Mouse (Mus musculus) liver, embryonic 13.5 days (tissue): Measurements from ENCODE around the gene Grm4. TPM values are rescaled to one million over a fixed set of nuclear protein-coding genes. Genes with fewer than 3 reads are reported as not detected.

Source experiments
- ATAC-seq: fragments of 200-750 bp; cut with Nextera tagmentation; 2 replicates; pipeline ENCODE4 v1.8.0; 2017; ENCODE audit warnings: low read depth, mild to moderate bottlenecking, moderate number of reproducible peaks, moderate library complexity
- DNase-seq: peaks from one replicate; pipeline ENCODE4 v3.0.0; 2022
- H3K27ac ChIP-seq: fragments of 300-500 bp; sonication (generic); 2 replicates; pipeline ENCODE4 v1.5.1; 2015; ENCODE audit warnings: moderate library complexity, mild to moderate bottlenecking, inconsistent platforms
- H3K27me3 ChIP-seq: fragments of 300-500 bp; sonication (generic); 2 replicates; pipeline ENCODE4 v1.6.1; 2015; ENCODE audit warnings: mild to moderate bottlenecking, inconsistent platforms
- H3K36me3 ChIP-seq: fragments of 300-500 bp; sonication (generic); 2 replicates; pipeline ENCODE4 v1.6.1; 2015; ENCODE audit warnings: mild to moderate bottlenecking, inconsistent platforms
- H3K4me1 ChIP-seq: fragments of 300-500 bp; sonication (generic); replicated peaks from 2 replicates; pipeline ENCODE4 v1.6.1; 2015; ENCODE audit warnings: inconsistent platforms
- H3K4me2 ChIP-seq: fragments of 300-500 bp; sonication (generic); 2 replicates; pipeline ENCODE4 v1.6.1; 2015; ENCODE audit warnings: inconsistent platforms, mild to moderate bottlenecking, moderate library complexity
- H3K4me3 ChIP-seq: fragments of 300-500 bp; sonication (generic); replicated peaks from 2 replicates; pipeline ENCODE4 v1.5.1; 2015; ENCODE audit warnings: mild to moderate bottlenecking, inconsistent platforms
- H3K9ac ChIP-seq: fragments of 300-500 bp; sonication (generic); 2 replicates; pipeline ENCODE4 v1.6.1; 2015; ENCODE audit warnings: mild to moderate bottlenecking, inconsistent platforms
- H3K9me3 ChIP-seq: fragments of 300-500 bp; sonication (generic); replicated peaks from 2 replicates; pipeline ENCODE4 v1.6.1; 2016; ENCODE audit warnings: inconsistent platforms
- WGBS: fragments of 180-500 bp; shearing (Covaris S2); methylation state at CpG from one replicate; pipeline ENCODE4 v1.1.7; 2015; ENCODE audit not compliant: insufficient replicate concordance; 5-methylcytosine and 5-hydroxymethylcytosine counted together
- polyA plus RNA-seq: library from polyadenylated mRNA; unstranded; fragments of >200 nt; fragmentation: Nextera tagmentation; extraction: Ambion mirVana; gene quantifications from 2 replicates; pipeline ENCODE4 v1.2.1, GENCODE M21; 2015

Gene Grm4
- polyA plus RNA-seq, 1 experiment from 2014 or later: not detected

GRCm38 (mm10) chr17:27409006-27409405, 112.2 kb downstream of the Grm4 start:
- no peak overlapping the region for H3K4me3 ChIP-seq
- ATAC-seq (no peak), DNase-seq (no peak)
- no peak overlapping the region for H3K4me2 ChIP-seq
- no peaks in the 10 kb centered on the region for H3K27me3 ChIP-seq
- H3K27ac ChIP-seq: no peak overlapping the region
- no peaks in the 10 kb centered on the region for H3K36me3 ChIP-seq
- no peaks in the 10 kb centered on the region for H3K9me3 ChIP-seq
- WGBS: 59% methylated on average over 5 of the region's 5 CpGs
- no peaks in the 10 kb centered on the region for H3K4me1 ChIP-seq
- H3K9ac ChIP-seq: no peak overlapping the region

DNA sequence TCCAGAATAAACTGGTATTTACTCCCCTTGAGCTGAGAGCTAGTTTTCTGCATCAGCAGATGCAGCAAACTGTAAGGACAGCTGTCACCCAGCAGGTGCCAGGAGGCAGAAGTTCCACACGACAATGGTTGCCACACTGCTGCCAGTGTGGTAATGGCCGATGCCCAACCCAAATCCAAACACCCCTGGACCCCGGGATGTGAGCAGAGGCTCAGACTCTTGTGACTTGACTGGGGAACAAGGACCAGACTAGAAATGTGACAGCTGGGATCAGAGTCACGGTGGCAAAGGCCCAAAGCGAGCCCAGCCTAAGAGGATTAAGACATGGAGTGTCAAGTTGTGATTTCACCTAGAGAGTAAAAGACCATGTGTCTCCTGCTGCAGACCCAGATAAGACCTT, 112.7 kb downstream of the Grm4 start:
- no peak for DNase-seq
- H3K9ac ChIP-seq: no peak overlapping the region
- no peaks in the 10 kb centered on the region for H3K9me3 ChIP-seq
- no peak overlapping the region for H3K4me2 ChIP-seq
- no peaks in the 10 kb centered on the region for H3K27me3 ChIP-seq
- no peak overlapping the region for H3K4me3 ChIP-seq
- H3K4me1 ChIP-seq: no peaks in the 10 kb centered on the region
- 48% methylated on average over 5 of the region's 5 CpGs for WGBS
- ATAC-seq: no peak
- no peak overlapping the region for H3K27ac ChIP-seq
- no peaks in the 10 kb centered on the region for H3K36me3 ChIP-seq

GRCm38 (mm10) chr17:27406956-27407355, 114.2 kb downstream of the Grm4 start:
- no peak overlapping the region for H3K27ac ChIP-seq
- H3K4me3 ChIP-seq: no peak overlapping the region
- no peak overlapping the region for H3K9ac ChIP-seq
- no peak for ATAC-seq
- no peak for DNase-seq
- no peaks in the 10 kb centered on the region for H3K4me1 ChIP-seq
- WGBS: 80% methylated on average over 4 of the region's 4 CpGs
- no peaks in the 10 kb centered on the region for H3K36me3 ChIP-seq
- no peak overlapping the region for H3K4me2 ChIP-seq
- no peaks in the 10 kb centered on the region for H3K9me3 ChIP-seq
- H3K27me3 ChIP-seq: no peaks in the 10 kb centered on the region

GRCm38 (mm10) chr17:27405376-27406024, 115.7 kb downstream of the Grm4 start:
- Histone ChIP-seq H3K27me3 (no peaks in the 10 kb centered on the region), H3K4me1 (no peaks in the 10 kb centered on the region), H3K4me2 (no peak overlapping the region), H3K36me3 (no peaks in the 10 kb centered on the region), H3K9me3 (no peaks in the 10 kb centered on the region), H3K4me3 (no peak overlapping the region), H3K27ac (no peak overlapping the region), H3K9ac (no peak overlapping the region)
- ATAC-seq (no peak), DNase-seq (no peak)
- WGBS: 55% methylated on average over 19 of the region's 19 CpGs

DNA sequence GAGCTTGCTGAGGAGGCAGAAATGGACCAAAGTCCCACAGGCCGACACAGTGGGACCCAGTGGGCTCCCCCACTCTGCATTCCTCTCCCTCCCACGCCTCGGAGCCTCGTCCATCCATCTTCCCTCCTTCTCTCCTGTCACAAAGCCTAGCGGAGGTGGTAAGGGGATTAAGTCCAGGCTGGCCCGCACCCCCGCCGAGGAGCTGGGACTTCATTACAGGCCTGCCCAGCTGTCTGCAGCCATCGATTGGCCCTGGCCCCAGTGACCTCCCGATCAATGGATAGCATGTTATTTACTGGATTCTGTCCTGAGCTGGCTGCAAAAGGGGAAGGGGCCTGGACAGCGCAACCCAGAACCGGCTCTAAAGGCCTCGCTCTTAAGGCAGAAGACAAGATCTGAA, 120.0 kb downstream of the Grm4 start:
- no peak overlapping the region for H3K27ac ChIP-seq
- H3K9ac ChIP-seq: no peak overlapping the region
- H3K27me3 ChIP-seq: no peaks in the 10 kb centered on the region
- no peak for DNase-seq
- H3K4me3 ChIP-seq: no peak overlapping the region
- no peak overlapping the region for H3K4me2 ChIP-seq
- ATAC-seq: no peak
- no peaks in the 10 kb centered on the region for H3K36me3 ChIP-seq
- no peaks in the 10 kb centered on the region for H3K9me3 ChIP-seq
- no peaks in the 10 kb centered on the region for H3K4me1 ChIP-seq
- WGBS: 28% methylated on average over 13 of the region's 13 CpGs

DNA sequence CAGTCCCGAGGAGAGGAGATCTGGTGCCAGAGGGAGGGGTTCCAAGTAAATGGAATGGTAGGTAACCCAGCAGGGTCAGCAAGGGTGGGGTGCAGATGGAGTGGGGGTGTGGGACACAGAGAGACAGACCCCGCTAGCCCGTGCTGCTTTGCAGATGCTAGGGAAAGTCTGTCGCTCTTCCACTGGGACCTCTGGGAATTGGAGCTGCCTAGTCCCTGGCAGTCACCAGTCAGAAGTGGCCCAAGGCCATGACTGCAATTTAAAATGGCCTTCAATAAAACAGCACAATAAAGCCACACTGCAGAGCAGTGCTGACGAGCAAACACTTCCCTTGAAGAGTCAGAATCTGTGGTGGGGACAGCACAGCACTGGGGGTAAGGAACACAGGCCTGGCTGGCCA, 127.3 kb downstream of the Grm4 start:
- Histone ChIP-seq H3K27me3 (no peaks in the 10 kb centered on the region), H3K4me1 (no peaks in the 10 kb centered on the region), H3K4me2 (no peak overlapping the region), H3K9ac (no peak overlapping the region), H3K9me3 (no peaks in the 10 kb centered on the region), H3K36me3 (no peaks in the 10 kb centered on the region), H3K4me3 (no peak overlapping the region), H3K27ac (no peak overlapping the region)
- ATAC-seq: no peak
- no peak for DNase-seq
- 68% methylated on average over 5 of the region's 5 CpGs for WGBS

DNA sequence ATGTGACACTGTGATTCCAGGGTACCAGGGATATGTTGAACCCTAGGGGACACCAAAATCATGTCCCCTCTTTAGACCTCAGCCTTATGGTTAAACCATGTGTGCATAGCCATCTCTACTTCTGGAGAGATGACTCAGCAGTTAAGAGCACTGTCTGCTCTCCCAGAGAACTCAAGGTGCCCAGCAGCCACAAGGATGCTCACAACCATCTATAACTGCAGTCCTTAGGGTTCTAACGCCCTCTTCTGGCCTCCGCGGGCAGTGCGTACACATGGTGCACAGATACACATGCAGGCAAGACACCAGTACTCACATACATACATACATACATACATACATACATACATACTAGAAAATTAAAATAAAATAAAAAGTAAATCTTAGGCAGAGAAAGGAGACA, 127.8 kb downstream of the Grm4 start:
- no peak overlapping the region for H3K4me2 ChIP-seq
- no peak overlapping the region for H3K4me3 ChIP-seq
- ATAC-seq (no peak), DNase-seq (no peak)
- H3K9me3 ChIP-seq: no peaks in the 10 kb centered on the region
- no peak overlapping the region for H3K27ac ChIP-seq
- H3K27me3 ChIP-seq: no peaks in the 10 kb centered on the region
- H3K9ac ChIP-seq: no peak overlapping the region
- 71% methylated on average over 4 of the region's 4 CpGs for WGBS
- no peaks in the 10 kb centered on the region for H3K36me3 ChIP-seq
- H3K4me1 ChIP-seq: no peaks in the 10 kb centered on the region

DNA sequence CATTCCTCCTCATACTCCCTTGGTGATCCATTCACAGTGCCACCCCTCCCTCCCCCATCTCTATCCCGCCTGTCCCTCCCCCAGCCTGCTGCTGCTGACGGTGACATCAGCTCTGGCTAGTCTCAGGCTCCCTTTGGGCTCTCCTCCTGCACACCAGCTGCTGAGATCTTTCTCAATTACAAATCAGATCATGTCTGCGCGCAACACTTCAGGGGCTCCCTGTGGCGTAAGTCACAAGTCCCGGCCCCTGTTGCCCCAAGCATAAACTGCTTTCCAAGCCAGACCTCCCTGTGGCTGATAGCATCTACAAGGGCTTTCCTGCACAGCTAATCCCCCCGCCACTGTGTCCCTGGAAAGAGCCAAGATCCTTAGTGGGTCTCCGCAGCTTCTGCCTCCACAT, 128.3 kb downstream of the Grm4 start:
- ATAC-seq (no peak), DNase-seq (no peak)
- H3K9ac ChIP-seq: no peak overlapping the region
- 38% methylated on average over 8 of the region's 8 CpGs for WGBS
- H3K4me3 ChIP-seq: no peak overlapping the region
- H3K9me3 ChIP-seq: no peaks in the 10 kb centered on the region
- H3K27ac ChIP-seq: no peak overlapping the region
- H3K4me2 ChIP-seq: no peak overlapping the region
- H3K27me3 ChIP-seq: no peaks in the 10 kb centered on the region
- no peaks in the 10 kb centered on the region for H3K4me1 ChIP-seq
- no peaks in the 10 kb centered on the region for H3K36me3 ChIP-seq

- Histone ChIP-seq H3K36me3 (no peaks in the 10 kb centered on the region), H3K4me3 (no peak overlapping the region), H3K4me1 (peaks cover 3% of the 10 kb centered on the region; the same call in 1 of the 2 replicates), H3K4me2 (no peak overlapping the region), H3K27me3 (no peaks in the 10 kb centered on the region), H3K9ac (no peak overlapping the region), H3K9me3 (no peaks in the 10 kb centered on the region), H3K27ac (no peak overlapping the region)
- 73% methylated on average over 8 of the region's 8 CpGs for WGBS
- DNase-seq (no peak), ATAC-seq (no peak)
Observed at GRCm38 (mm10) chr17:27390019-27390418, 131.2 kb downstream of the Grm4 start.

DNA sequence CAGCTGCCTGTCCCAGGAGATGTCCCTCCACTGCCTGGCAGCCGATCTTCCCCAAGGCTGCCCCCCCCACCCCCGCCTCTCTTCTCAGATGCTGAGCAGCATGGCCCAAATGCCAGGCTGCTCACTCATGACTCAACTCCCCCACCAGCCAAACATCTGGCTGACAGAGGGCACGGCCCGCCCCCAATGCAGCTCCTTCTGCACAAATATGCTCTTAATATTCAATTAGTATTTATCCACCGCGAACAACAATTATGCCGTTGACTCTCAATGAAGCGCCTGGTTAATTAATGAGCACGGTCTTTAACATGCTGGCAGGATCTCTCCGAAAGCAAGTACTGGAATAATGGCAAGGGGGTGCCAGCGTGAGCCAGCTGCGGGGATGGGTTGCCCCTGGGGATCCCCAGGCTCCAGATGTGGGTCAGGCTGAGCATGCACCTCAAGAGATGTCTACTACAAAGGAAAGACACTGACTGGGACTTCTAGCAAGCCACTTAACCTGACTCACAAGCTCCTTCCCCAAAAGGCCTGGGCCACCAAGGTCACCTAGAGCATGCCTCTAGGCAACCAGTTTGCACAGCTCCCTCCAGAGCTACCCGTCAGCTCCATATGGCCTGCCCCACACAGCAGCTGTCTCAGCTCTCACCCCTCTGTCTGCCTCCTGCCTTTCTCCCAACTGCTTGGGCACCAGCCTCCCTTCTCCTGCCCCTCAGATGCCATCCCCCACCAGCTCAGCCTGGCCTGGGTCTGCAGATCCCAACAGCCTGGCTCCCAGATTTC, 131.8 kb downstream of the Grm4 start:
- Histone ChIP-seq H3K27ac (no peak overlapping the region), H3K4me1 (peaks cover 3% of the 10 kb centered on the region; the same call in 1 of the 2 replicates), H3K36me3 (no peaks in the 10 kb centered on the region), H3K4me2 (no peak overlapping the region), H3K9ac (no peak overlapping the region), H3K27me3 (no peaks in the 10 kb centered on the region), H3K4me3 (no peak overlapping the region), H3K9me3 (no peaks in the 10 kb centered on the region)
- no peak for DNase-seq
- no peak for ATAC-seq
- WGBS: 73% methylated on average over 13 of the region's 13 CpGs

GRCm38 (mm10) chr17:27386438-27386837, 134.8 kb downstream of the Grm4 start:
- ATAC-seq (no peak), DNase-seq (no peak)
- H3K9me3 ChIP-seq: no peaks in the 10 kb centered on the region
- WGBS: 19% methylated on average over 1 of the region's 1 CpGs
- no peak overlapping the region for H3K4me2 ChIP-seq
- H3K27ac ChIP-seq: no peak overlapping the region
- H3K4me1 ChIP-seq: peaks cover 3% of the 10 kb centered on the region; the same call in 1 of the 2 replicates
- H3K9ac ChIP-seq: no peak overlapping the region
- no peaks in the 10 kb centered on the region for H3K27me3 ChIP-seq
- no peaks in the 10 kb centered on the region for H3K36me3 ChIP-seq
- H3K4me3 ChIP-seq: no peak overlapping the region
